Mouse (Mus musculus): ENCODE measurements at regions not wholly inside any gene's neighbourhood (a gene's known extent, or its start where the extent isn't known, plus 50 kb on each side); places are given as distances from the start of the nearest gene placed in this dataset.

DNA sequence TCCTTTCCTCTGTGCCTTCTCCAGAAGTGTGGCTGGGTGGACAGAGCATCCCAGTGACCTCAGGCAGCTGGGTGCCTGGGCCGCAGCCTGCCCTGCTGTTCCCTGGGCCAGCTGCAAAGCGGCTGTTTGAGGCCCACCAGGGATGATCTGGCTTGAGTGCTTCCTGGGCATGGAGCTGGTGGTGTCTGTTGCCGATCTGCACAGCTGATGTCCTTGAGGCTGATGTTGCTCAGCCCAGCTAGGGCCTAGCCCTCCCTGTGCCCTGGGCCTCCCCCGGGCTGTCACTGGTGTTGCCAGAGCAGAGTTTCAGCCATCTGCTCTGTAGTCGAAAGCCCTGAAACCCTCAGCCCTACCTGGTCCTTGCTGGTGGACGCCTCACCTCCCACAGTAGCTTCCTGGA is 878.5 kb downstream of the Zfp704 start:
- no peak for DNase-seq (ENCODE audit: extremely low spot score, low spot score)
- 81% methylated on average over 6 of the region's 6 CpGs for WGBS
- H3K4me3 ChIP-seq, result no peak overlapping the region
- H3K27me3 ChIP-seq (ENCODE audit: poor library complexity, severe bottlenecking), result no peaks in the 10 kb centered on the region
- no peaks in the 10 kb centered on the region for H3K36me3 ChIP-seq (replicated peaks)
- H3K27ac ChIP-seq, result peak overlapping the region; percentile 48; the same call in 1 of the 2 replicates
- H3K9me3 ChIP-seq, result no peaks in the 10 kb centered on the region
- peaks cover 11% of the 10 kb centered on the region for H3K4me1 ChIP-seq

- DNase-seq (ENCODE audit: extremely low spot score, low spot score), result no peak
- WGBS, result 73% methylated on average over 4 of the region's 4 CpGs
These were observed 888.0 kb downstream of the Zfp704 start for GRCm38 (mm10) chr3:8721628-8722594.

DNA sequence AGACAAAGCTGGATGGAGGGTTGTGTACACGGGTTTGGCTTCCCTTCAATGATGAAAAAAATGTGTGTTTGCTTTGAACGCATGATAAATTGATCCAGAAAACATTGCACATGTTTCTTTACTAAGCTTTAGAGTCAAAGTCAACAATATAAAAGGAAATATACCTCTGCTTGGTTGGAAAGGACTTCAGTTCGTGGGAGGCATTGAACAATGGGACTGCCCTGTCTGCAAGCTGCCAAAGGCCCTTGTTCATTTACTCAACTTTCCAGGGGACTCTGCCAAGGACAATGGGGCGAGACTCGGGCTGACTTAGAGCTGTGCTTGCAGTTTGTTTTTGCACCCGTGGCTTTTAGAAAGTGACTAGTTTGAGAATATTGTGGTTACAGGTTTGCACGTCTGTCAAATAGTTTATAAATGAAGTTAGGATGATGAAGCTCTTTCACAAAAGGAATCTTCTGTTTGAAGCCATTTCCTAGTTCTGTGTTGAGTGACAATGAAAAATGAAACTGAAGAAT is 889.2 kb downstream of the Zfp704 start:
- no peak overlapping the region for H3K4me3 ChIP-seq
- no peak for DNase-seq (ENCODE audit: extremely low spot score, low spot score)
- 70% methylated on average over 7 of the region's 7 CpGs for WGBS
- no peaks in the 10 kb centered on the region for H3K36me3 ChIP-seq (replicated peaks)
- no peaks in the 10 kb centered on the region for H3K9me3 ChIP-seq
- H3K4me1 ChIP-seq, result peaks cover 68% of the 10 kb centered on the region
- H3K27ac ChIP-seq, result no peak overlapping the region
- peaks cover 42% of the 10 kb centered on the region for H3K27me3 ChIP-seq (ENCODE audit: poor library complexity, severe bottlenecking)

More at GRCm38 (mm10) chr3:8721628-8722594, 888.0 kb downstream of the Zfp704 start:
- Histone ChIP-seq H3K27ac (0 out of 2 replicates have a peak overlapping the region, but pooled peaks have one; percentile 49), H3K9me3 (no peaks in the 10 kb centered on the region), H3K36me3 (replicated peaks) (no peaks in the 10 kb centered on the region), H3K27me3 (ENCODE audit: poor library complexity, severe bottlenecking) (peaks cover 32% of the 10 kb centered on the region), H3K4me1 (peaks cover 55% of the 10 kb centered on the region), H3K4me3 (no peak overlapping the region)

GRCm38 (mm10) chr3:8718206-8718605 is 891.7 kb downstream of the Zfp704 start:
- WGBS, result 8% methylated on average over 9 of the region's 9 CpGs

DNA sequence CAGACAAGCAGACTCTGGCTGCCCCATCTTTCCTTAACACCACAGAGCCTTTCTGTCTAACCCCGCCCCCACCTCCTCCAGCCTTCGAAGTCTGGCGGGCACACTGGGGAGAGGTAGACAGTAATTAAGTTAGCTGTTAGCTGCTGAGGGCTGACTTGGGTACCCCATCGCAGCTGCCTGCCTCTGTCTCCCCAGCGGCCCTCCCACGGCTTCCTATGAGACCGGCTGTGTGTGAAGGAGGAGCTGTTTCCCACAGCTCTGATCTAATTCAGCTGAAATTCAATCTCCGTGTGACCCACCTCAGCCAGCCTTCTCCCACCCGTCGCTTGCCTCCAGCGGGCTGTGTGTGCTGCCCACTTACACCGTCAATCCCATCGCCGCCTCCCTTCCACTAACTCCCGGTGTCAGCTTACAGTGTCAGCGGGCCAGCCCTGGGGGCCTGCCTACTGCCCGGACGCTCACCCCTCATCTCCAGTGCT is 892.5 kb downstream of the Zfp704 start:
- Histone ChIP-seq H3K9me3 (no peaks in the 10 kb centered on the region), H3K27ac (peak overlapping the region; percentile 82), H3K36me3 (replicated peaks) (no peaks in the 10 kb centered on the region), H3K4me1 (peaks cover 59% of the 10 kb centered on the region), H3K4me3 (peak overlapping the region; percentile 44), H3K27me3 (ENCODE audit: poor library complexity, severe bottlenecking) (peaks cover 60% of the 10 kb centered on the region)
- DNase-seq (ENCODE audit: extremely low spot score, low spot score), result peak; percentile 87
- WGBS, result under 1% methylated on average over 18 of the region's 18 CpGs

More at GRCm38 (mm10) chr3:8718206-8718605, 891.7 kb downstream of the Zfp704 start:
- DNase-seq (ENCODE audit: extremely low spot score, low spot score), result no peak
- H3K4me3 ChIP-seq, result peak overlapping the region; percentile 44
- H3K27ac ChIP-seq, result peak overlapping the region; percentile 82
- peaks cover 60% of the 10 kb centered on the region for H3K4me1 ChIP-seq
- peaks cover 57% of the 10 kb centered on the region for H3K27me3 ChIP-seq (ENCODE audit: poor library complexity, severe bottlenecking)
- H3K36me3 ChIP-seq (replicated peaks), result no peaks in the 10 kb centered on the region
- no peaks in the 10 kb centered on the region for H3K9me3 ChIP-seq
